Mouse (Mus musculus): ENCODE results near the gene Trpm3. TPM values are rescaled to one million over a fixed set of nuclear protein-coding genes. Genes with fewer than 3 reads are reported as not detected.

Gene Trpm3
- total and polyA plus RNA-seq, 3 experiments, result 0.49 TPM; not detected in 2

DNA sequence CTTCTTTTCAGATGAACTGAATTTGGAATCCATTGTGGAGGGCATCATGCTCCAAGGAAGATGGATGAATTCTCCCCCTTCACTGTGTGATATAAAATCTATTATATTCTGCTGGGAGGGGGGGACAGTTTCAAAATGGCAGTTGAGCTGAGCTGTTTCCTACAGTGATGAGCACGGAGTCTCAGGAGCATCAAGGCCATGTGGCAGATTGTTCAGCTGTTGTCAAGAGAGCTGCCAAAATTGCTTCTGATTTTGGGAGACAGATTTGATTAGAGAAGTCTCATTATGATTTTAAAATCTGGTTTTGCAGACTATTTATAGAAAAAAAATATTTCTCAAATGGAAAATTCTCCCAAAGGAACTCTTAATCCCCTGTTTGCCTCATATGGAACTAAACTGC is 255.9 kb downstream of the Trpm3 start:
- DNase-seq (ENCODE audit: low spot score), result no peak
- H3K36me3 ChIP-seq (replicated peaks), result no peaks in the 10 kb centered on the region
- H3K4me3 ChIP-seq (ENCODE audit: low read depth, low read length), result no peak overlapping the region
- no peak for ATAC-seq (ENCODE audit: extremely low read depth, insufficient number of reproducible peaks, low FRiP score, poor library complexity, severe bottlenecking)
- no peaks in the 10 kb centered on the region for H3K27me3 ChIP-seq (ENCODE audit: insufficient read depth, low read length)
- H3K4me1 ChIP-seq (ENCODE audit: insufficient read depth, low read depth, low read length), result no peaks in the 10 kb centered on the region
- TF ChIP-seq POLR2AphosphoS5 (IDR thresholded peaks at IDR 0.05; ENCODE audit: insufficient replicate concordance, low read depth, low read length) (no peak), CTCF (IDR thresholded peaks at IDR 0.05; ENCODE audit: low read depth, low read length) (no peak), GATA2 (IDR thresholded peaks at IDR 0.05; ENCODE audit: borderline replicate concordance, low read depth, low read length) (no peak), GATA1 (IDR thresholded peaks at IDR 0.05; ENCODE audit: borderline replicate concordance, low read length) (no peak), TAL1 (conservative IDR thresholded peaks at IDR 0.05; ENCODE audit: low read depth, low read length) (no peak)
- no peaks in the 10 kb centered on the region for H3K9me3 ChIP-seq (replicated peaks)

DNA sequence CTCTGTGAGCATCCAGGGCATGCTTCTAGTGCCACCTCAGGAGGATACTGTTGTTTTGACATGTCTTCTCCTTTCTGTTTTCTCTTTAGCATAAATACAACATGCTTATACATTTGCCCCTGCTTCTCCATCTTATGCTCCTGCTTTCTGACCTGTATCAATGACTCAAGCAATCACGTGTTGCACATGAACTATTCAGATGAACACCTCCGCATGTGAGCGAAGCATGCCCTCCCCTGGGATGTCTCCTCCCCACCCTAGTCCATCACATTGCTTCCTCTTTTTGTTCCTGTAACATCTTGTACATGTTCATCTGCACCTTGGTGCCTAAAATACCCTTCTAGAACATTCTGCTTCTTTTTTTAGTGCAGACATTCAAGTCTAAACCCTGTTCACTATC is 265.2 kb downstream of the Trpm3 start:
- DNase-seq (ENCODE audit: low spot score) (no peak), ATAC-seq (ENCODE audit: extremely low read depth, insufficient number of reproducible peaks, low FRiP score, poor library complexity, severe bottlenecking) (no peak)
- no peaks in the 10 kb centered on the region for H3K36me3 ChIP-seq (replicated peaks)
- no peaks in the 10 kb centered on the region for H3K9me3 ChIP-seq (replicated peaks)
- H3K4me1 ChIP-seq (ENCODE audit: insufficient read depth, low read depth, low read length), result no peaks in the 10 kb centered on the region
- TF ChIP-seq GATA1 (IDR thresholded peaks at IDR 0.05; ENCODE audit: borderline replicate concordance, low read length) (no peak), TAL1 (conservative IDR thresholded peaks at IDR 0.05; ENCODE audit: low read depth, low read length) (no peak), CTCF (IDR thresholded peaks at IDR 0.05; ENCODE audit: low read depth, low read length) (no peak), POLR2AphosphoS5 (IDR thresholded peaks at IDR 0.05; ENCODE audit: insufficient replicate concordance, low read depth, low read length) (no peak), GATA2 (IDR thresholded peaks at IDR 0.05; ENCODE audit: borderline replicate concordance, low read depth, low read length) (no peak)
- no peak overlapping the region for H3K4me3 ChIP-seq (ENCODE audit: low read depth, low read length)
- H3K27me3 ChIP-seq (ENCODE audit: insufficient read depth, low read length), result no peaks in the 10 kb centered on the region

- H3K27me3 ChIP-seq (ENCODE audit: insufficient read depth, low read length), result no peaks in the 10 kb centered on the region
- TF ChIP-seq CTCF (IDR thresholded peaks at IDR 0.05; ENCODE audit: low read depth, low read length) (no peak), POLR2AphosphoS5 (IDR thresholded peaks at IDR 0.05; ENCODE audit: insufficient replicate concordance, low read depth, low read length) (no peak), GATA1 (IDR thresholded peaks at IDR 0.05; ENCODE audit: borderline replicate concordance, low read length) (no peak), GATA2 (IDR thresholded peaks at IDR 0.05; ENCODE audit: borderline replicate concordance, low read depth, low read length) (no peak), TAL1 (conservative IDR thresholded peaks at IDR 0.05; ENCODE audit: low read depth, low read length) (no peak)
- DNase-seq (ENCODE audit: low spot score) (no peak), ATAC-seq (ENCODE audit: extremely low read depth, insufficient number of reproducible peaks, low FRiP score, poor library complexity, severe bottlenecking) (no peak)
- H3K4me3 ChIP-seq (ENCODE audit: low read depth, low read length), result no peak overlapping the region
- no peaks in the 10 kb centered on the region for H3K36me3 ChIP-seq (replicated peaks)
- no peaks in the 10 kb centered on the region for H3K9me3 ChIP-seq (replicated peaks)
- no peaks in the 10 kb centered on the region for H3K4me1 ChIP-seq (ENCODE audit: insufficient read depth, low read depth, low read length)
These were observed 279.4 kb downstream of the Trpm3 start for GRCm38 (mm10) chr19:22418239-22418638.

DNA sequence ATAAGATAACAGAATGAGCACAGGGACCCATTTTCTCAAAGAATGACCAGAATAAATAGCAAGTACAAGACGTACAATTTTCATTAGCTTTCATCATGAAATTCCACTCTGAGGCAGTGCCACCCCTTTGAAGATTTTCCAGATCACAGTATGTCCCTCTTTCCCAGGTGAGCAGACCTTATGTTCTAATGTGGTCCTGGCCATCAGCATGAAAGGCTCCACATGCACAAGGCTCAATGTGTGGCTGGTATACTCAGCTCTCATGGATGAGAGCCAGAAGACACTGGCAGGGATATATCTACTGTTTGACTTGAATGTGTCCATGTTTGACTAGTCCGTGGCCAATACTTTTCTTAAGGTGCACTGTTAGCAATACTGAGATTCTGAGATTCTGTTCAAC is 298.4 kb downstream of the Trpm3 start:
- TF ChIP-seq GATA2 (IDR thresholded peaks at IDR 0.05; ENCODE audit: borderline replicate concordance, low read depth, low read length) (no peak), CTCF (IDR thresholded peaks at IDR 0.05; ENCODE audit: low read depth, low read length) (no peak), GATA1 (IDR thresholded peaks at IDR 0.05; ENCODE audit: borderline replicate concordance, low read length) (no peak), TAL1 (conservative IDR thresholded peaks at IDR 0.05; ENCODE audit: low read depth, low read length) (no peak), POLR2AphosphoS5 (IDR thresholded peaks at IDR 0.05; ENCODE audit: insufficient replicate concordance, low read depth, low read length) (no peak)
- no peaks in the 10 kb centered on the region for H3K27me3 ChIP-seq (ENCODE audit: insufficient read depth, low read length)
- ATAC-seq (ENCODE audit: extremely low read depth, insufficient number of reproducible peaks, low FRiP score, poor library complexity, severe bottlenecking), result no peak

GRCm38 (mm10) chr19:22447418-22448339 is 308.8 kb downstream of the Trpm3 start:
- DNase-seq (ENCODE audit: low spot score) (no peak), ATAC-seq (ENCODE audit: extremely low read depth, insufficient number of reproducible peaks, low FRiP score, poor library complexity, severe bottlenecking) (no peak)
- H3K27me3 ChIP-seq (ENCODE audit: insufficient read depth, low read length), result 0 out of 2 replicates have a peak, but pooled peaks cover 2% of the 10 kb centered on the region
- H3K4me1 ChIP-seq (ENCODE audit: insufficient read depth, low read depth, low read length), result no peaks in the 10 kb centered on the region
- H3K36me3 ChIP-seq (replicated peaks), result no peaks in the 10 kb centered on the region
- no peaks in the 10 kb centered on the region for H3K9me3 ChIP-seq (replicated peaks)
- no peak overlapping the region for H3K4me3 ChIP-seq (ENCODE audit: low read depth, low read length)
- TF ChIP-seq CTCF (IDR thresholded peaks at IDR 0.05; ENCODE audit: low read depth, low read length), result no peak
- no peak for TF ChIP-seq GATA1 (IDR thresholded peaks at IDR 0.05; ENCODE audit: borderline replicate concordance, low read length)

More for the DNA sequence above, 298.4 kb downstream of the Trpm3 start:
- Histone ChIP-seq H3K4me3 (ENCODE audit: low read depth, low read length) (no peak overlapping the region), H3K36me3 (replicated peaks) (no peaks in the 10 kb centered on the region), H3K4me1 (ENCODE audit: insufficient read depth, low read depth, low read length) (no peaks in the 10 kb centered on the region), H3K9me3 (replicated peaks) (no peaks in the 10 kb centered on the region)
- DNase-seq (ENCODE audit: low spot score), result no peak

DNA sequence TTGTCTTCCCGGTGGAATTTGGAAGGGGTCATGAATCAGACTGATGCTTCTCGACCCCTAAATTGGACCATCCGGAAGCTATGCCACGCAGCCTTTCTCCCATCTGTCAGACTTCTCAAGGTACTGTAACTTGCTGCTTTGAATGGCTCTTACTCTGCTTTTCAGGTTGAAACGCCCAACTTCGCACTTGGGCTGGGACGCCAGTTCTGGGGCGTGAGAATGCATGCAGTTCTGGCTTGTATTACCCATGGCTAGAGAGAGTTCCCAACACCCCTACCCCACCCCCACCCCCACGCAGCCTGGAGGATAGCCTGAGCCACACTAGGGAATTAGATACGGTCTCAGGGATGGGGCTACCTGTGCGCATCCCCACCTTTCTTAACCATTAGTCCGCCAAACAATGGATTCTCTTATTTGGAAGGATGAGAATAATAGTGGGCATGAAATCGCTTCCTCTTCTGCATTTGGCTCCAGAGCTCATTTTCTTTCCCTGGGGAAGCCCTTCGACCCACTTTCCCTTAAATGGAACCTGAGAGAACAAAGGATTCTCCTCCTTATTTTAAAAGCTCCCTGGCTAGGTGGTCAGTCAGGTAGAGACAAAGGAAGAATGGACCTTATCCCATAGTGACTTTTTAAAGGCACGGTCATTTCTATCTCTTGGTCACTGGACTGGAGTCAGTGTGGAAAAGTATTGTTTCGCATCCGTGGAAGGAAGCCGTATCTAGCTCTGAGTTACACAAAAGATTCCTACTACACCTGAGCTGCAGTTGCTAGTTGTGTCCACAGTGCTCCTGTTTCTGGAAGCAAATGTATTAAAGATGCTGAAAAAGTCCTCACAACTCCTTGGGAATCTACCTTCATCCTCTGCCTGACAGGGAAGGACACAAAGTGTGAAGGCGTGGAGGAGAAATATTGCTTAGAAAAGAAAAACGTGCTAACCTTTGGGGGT is 309.8 kb downstream of the Trpm3 start:
- H3K4me1 ChIP-seq (ENCODE audit: insufficient read depth, low read depth, low read length), result no peaks in the 10 kb centered on the region
- no peak for ATAC-seq (ENCODE audit: extremely low read depth, insufficient number of reproducible peaks, low FRiP score, poor library complexity, severe bottlenecking)
- no peak overlapping the region for H3K4me3 ChIP-seq (ENCODE audit: low read depth, low read length)
- DNase-seq (ENCODE audit: low spot score), result no peak
- 0 out of 2 replicates have a peak, but pooled peaks cover 2% of the 10 kb centered on the region for H3K27me3 ChIP-seq (ENCODE audit: insufficient read depth, low read length)
- TF ChIP-seq CTCF (IDR thresholded peaks at IDR 0.05; ENCODE audit: low read depth, low read length) (no peak), TAL1 (conservative IDR thresholded peaks at IDR 0.05; ENCODE audit: low read depth, low read length) (no peak), GATA2 (IDR thresholded peaks at IDR 0.05; ENCODE audit: borderline replicate concordance, low read depth, low read length) (no peak), GATA1 (IDR thresholded peaks at IDR 0.05; ENCODE audit: borderline replicate concordance, low read length) (no peak), POLR2AphosphoS5 (IDR thresholded peaks at IDR 0.05; ENCODE audit: insufficient replicate concordance, low read depth, low read length) (no peak)
- H3K36me3 ChIP-seq (replicated peaks), result no peaks in the 10 kb centered on the region
- no peaks in the 10 kb centered on the region for H3K9me3 ChIP-seq (replicated peaks)
